Mouse (Mus musculus): ENCODE results near the gene Gosr2. TPM values are rescaled to one million over a fixed set of nuclear protein-coding genes. Genes with fewer than 3 reads are reported as not detected.

Gene Gosr2
- polyA plus RNA-seq, 1 experiment: 0.70 TPM

- H3K4me1 ChIP-seq (ENCODE audit: control insufficient read depth): no peaks in the 10 kb centered on the region
- no peaks in the 10 kb centered on the region for H3K9me3 ChIP-seq (ENCODE audit: control insufficient read depth, low read length)
- no peak overlapping the region for H3K4me3 ChIP-seq (replicated peaks)
- TF ChIP-seq TAL1 (IDR thresholded peaks at IDR 0.05; ENCODE audit: low read length) (no peak), GATA1 (IDR thresholded peaks at IDR 0.05; ENCODE audit: low read length) (no peak)
- peaks cover 76% of the 10 kb centered on the region for H3K27me3 ChIP-seq (ENCODE audit: control insufficient read depth)
- no peaks in the 10 kb centered on the region for H3K36me3 ChIP-seq (ENCODE audit: control insufficient read depth)
Measured at GRCm38 (mm10) chr11:103653359-103653965, 44.2 kb downstream of the Gosr2 start.

- no peak for TF ChIP-seq TAL1 (IDR thresholded peaks at IDR 0.05; ENCODE audit: low read length)
- TF ChIP-seq GATA1 (IDR thresholded peaks at IDR 0.05; ENCODE audit: low read length): no peak
- H3K36me3 ChIP-seq (ENCODE audit: control insufficient read depth): no peaks in the 10 kb centered on the region
- no peaks in the 10 kb centered on the region for H3K4me1 ChIP-seq (ENCODE audit: control insufficient read depth)
- peaks cover 86% of the 10 kb centered on the region for H3K27me3 ChIP-seq (ENCODE audit: control insufficient read depth)
- no peaks in the 10 kb centered on the region for H3K9me3 ChIP-seq (ENCODE audit: control insufficient read depth, low read length)
- no peak overlapping the region for H3K4me3 ChIP-seq (replicated peaks)
Measured at GRCm38 (mm10) chr11:103651426-103651825, 46.3 kb downstream of the Gosr2 start.

- H3K36me3 ChIP-seq (ENCODE audit: control insufficient read depth): no peaks in the 10 kb centered on the region
- H3K4me3 ChIP-seq (replicated peaks): no peak overlapping the region
- TF ChIP-seq GATA1 (IDR thresholded peaks at IDR 0.05; ENCODE audit: low read length): no peak
- TF ChIP-seq TAL1 (IDR thresholded peaks at IDR 0.05; ENCODE audit: low read length): no peak
- no peaks in the 10 kb centered on the region for H3K4me1 ChIP-seq (ENCODE audit: control insufficient read depth)
- H3K9me3 ChIP-seq (ENCODE audit: control insufficient read depth, low read length): no peaks in the 10 kb centered on the region
- H3K27me3 ChIP-seq (ENCODE audit: control insufficient read depth): peaks cover 79% of the 10 kb centered on the region
Measured at GRCm38 (mm10) chr11:103649983-103650493, 47.7 kb downstream of the Gosr2 start.

- Histone ChIP-seq H3K27me3 (ENCODE audit: control insufficient read depth) (peaks cover 75% of the 10 kb centered on the region), H3K4me3 (replicated peaks) (no peak within 1 kb of the TSS), H3K4me1 (ENCODE audit: control insufficient read depth) (no peaks in the 10 kb centered on the region), H3K36me3 (ENCODE audit: control insufficient read depth) (no peaks in the 10 kb centered on the region), H3K9me3 (ENCODE audit: control insufficient read depth, low read length) (no peaks in the 10 kb centered on the region)
- no peak for TF ChIP-seq TAL1 (IDR thresholded peaks at IDR 0.05; ENCODE audit: low read length)
- no peak for TF ChIP-seq GATA1 (IDR thresholded peaks at IDR 0.05; ENCODE audit: low read length)
Measured at GRCm38 (mm10) chr11:103649301-103649982, 48.3 kb downstream of the Gosr2 start, which contains the start of gene Rprml. Rprml (plus strand) TSS chr11:103649570.

GRCm38 (mm10) chr11:103648656-103649055 lies 49.0 kb downstream of the Gosr2 start:
- TF ChIP-seq GATA1 (IDR thresholded peaks at IDR 0.05; ENCODE audit: low read length) (no peak), TAL1 (IDR thresholded peaks at IDR 0.05; ENCODE audit: low read length) (no peak)
- Histone ChIP-seq H3K4me1 (ENCODE audit: control insufficient read depth) (no peaks in the 10 kb centered on the region), H3K36me3 (ENCODE audit: control insufficient read depth) (no peaks in the 10 kb centered on the region), H3K9me3 (ENCODE audit: control insufficient read depth, low read length) (no peaks in the 10 kb centered on the region), H3K27me3 (ENCODE audit: control insufficient read depth) (peaks cover 69% of the 10 kb centered on the region), H3K4me3 (replicated peaks) (no peak overlapping the region)

- peaks cover 63% of the 10 kb centered on the region for H3K27me3 ChIP-seq (ENCODE audit: control insufficient read depth)
- TF ChIP-seq GATA1 (IDR thresholded peaks at IDR 0.05; ENCODE audit: low read length) (no peak), TAL1 (IDR thresholded peaks at IDR 0.05; ENCODE audit: low read length) (no peak)
- no peaks in the 10 kb centered on the region for H3K9me3 ChIP-seq (ENCODE audit: control insufficient read depth, low read length)
- H3K4me3 ChIP-seq (replicated peaks): no peak overlapping the region
- no peaks in the 10 kb centered on the region for H3K36me3 ChIP-seq (ENCODE audit: control insufficient read depth)
- H3K4me1 ChIP-seq (ENCODE audit: control insufficient read depth): no peaks in the 10 kb centered on the region
Measured at GRCm38 (mm10) chr11:103647921-103648620, 49.6 kb downstream of the Gosr2 start.

GRCm38 (mm10) chr11:103646301-103646700 lies 51.4 kb downstream of the Gosr2 start:
- peaks cover 46% of the 10 kb centered on the region for H3K27me3 ChIP-seq (ENCODE audit: control insufficient read depth)

GRCm38 (mm10) chr11:103645731-103646130 lies 52.0 kb downstream of the Gosr2 start:
- H3K27me3 ChIP-seq (ENCODE audit: control insufficient read depth): peaks cover 40% of the 10 kb centered on the region

More at GRCm38 (mm10) chr11:103646301-103646700, 51.4 kb downstream of the Gosr2 start:
- no peaks in the 10 kb centered on the region for H3K9me3 ChIP-seq (ENCODE audit: control insufficient read depth, low read length)
- no peaks in the 10 kb centered on the region for H3K36me3 ChIP-seq (ENCODE audit: control insufficient read depth)
- H3K4me3 ChIP-seq (replicated peaks): no peak overlapping the region
- no peaks in the 10 kb centered on the region for H3K4me1 ChIP-seq (ENCODE audit: control insufficient read depth)
- no peak for TF ChIP-seq TAL1 (IDR thresholded peaks at IDR 0.05; ENCODE audit: low read length)
- TF ChIP-seq GATA1 (IDR thresholded peaks at IDR 0.05; ENCODE audit: low read length): no peak

GRCm38 (mm10) chr11:103643211-103643610 lies 54.5 kb downstream of the Gosr2 start:
- no peaks in the 10 kb centered on the region for H3K36me3 ChIP-seq (ENCODE audit: control insufficient read depth)
- H3K4me1 ChIP-seq (ENCODE audit: control insufficient read depth): no peaks in the 10 kb centered on the region
- no peak overlapping the region for H3K4me3 ChIP-seq (replicated peaks)
- H3K9me3 ChIP-seq (ENCODE audit: control insufficient read depth, low read length): no peaks in the 10 kb centered on the region
- peaks cover 29% of the 10 kb centered on the region for H3K27me3 ChIP-seq (ENCODE audit: control insufficient read depth)
- TF ChIP-seq GATA1 (IDR thresholded peaks at IDR 0.05; ENCODE audit: low read length): no peak
- no peak for TF ChIP-seq TAL1 (IDR thresholded peaks at IDR 0.05; ENCODE audit: low read length)

More at GRCm38 (mm10) chr11:103645731-103646130, 52.0 kb downstream of the Gosr2 start:
- Histone ChIP-seq H3K4me1 (ENCODE audit: control insufficient read depth) (no peaks in the 10 kb centered on the region), H3K4me3 (replicated peaks) (no peak overlapping the region), H3K36me3 (ENCODE audit: control insufficient read depth) (no peaks in the 10 kb centered on the region), H3K9me3 (ENCODE audit: control insufficient read depth, low read length) (no peaks in the 10 kb centered on the region)
- TF ChIP-seq TAL1 (IDR thresholded peaks at IDR 0.05; ENCODE audit: low read length): no peak
